Comparison of ENCODE assay signal across 26 mouse cellular contexts in genomic region chr16:70524273-70524672, GRCm38 (mm10).
A peak's percentile ranks its signal among the peaks of the same experiment; 100 is the strongest.
DNase-seq lines count a peak whose midpoint lies in the region; ATAC-seq and TF ChIP-seq lines count a peak whose summit lies in the region.
"Had no signal": no experiment of that assay in that cellular context is flagged by ENCODE, and none has a peak within 500 bp of the region (broad histone marks: within the 10 kb centered on the region; RNA-seq: fewer than 3 reads in every experiment).

No protein-coding gene starts in this region.

- H3K9me3 ChIP-seq in heart, postnatal 0 days (replicated peaks; ENCODE audit: control insufficient read depth, low read length) = no peaks in the 10 kb centered on the region
- no peaks in the 10 kb centered on the region for H3K9me3 ChIP-seq in limb, embryonic 14.5 days (ENCODE audit: control insufficient read depth, low read length)
- H3K9me3 ChIP-seq in limb, embryonic 10.5 days (replicated peaks) = no peaks in the 10 kb centered on the region
- H3K9me3 ChIP-seq in hindbrain, postnatal 0 days (ENCODE audit: low read length) = no peaks in the 10 kb centered on the region
- H3K9me3 ChIP-seq: embryonic facial prominence, embryonic 10.5 days; embryonic facial prominence, embryonic 12.5 days; forebrain, embryonic 13.5 days; forebrain, embryonic 15.5 days; G1E had no signal

- no peak for TF ChIP-seq CTCF in heart, postnatal 0 days (IDR thresholded peaks at IDR 0.05; ENCODE audit: low read depth)
- TF ChIP-seq CTCF in heart, adult 2 months (IDR thresholded peaks at IDR 0.05) = no peak
- no peak for TF ChIP-seq CTCF in hindbrain, postnatal 0 days (IDR thresholded peaks at IDR 0.05; ENCODE audit: low read depth)

- no peaks in the 10 kb centered on the region for H3K79me2 ChIP-seq in heart, adult 2 months (replicated peaks; ENCODE audit: control insufficient read depth, insufficient read depth, low read length)

- peak; percentile 71; the same call in 1 of the 2 replicates for ATAC-seq in heart, postnatal 0 days (ENCODE audit: insufficient read depth, low read depth)
- no peak for ATAC-seq in limb, embryonic 14.5 days (ENCODE audit: low FRiP score, low read depth)
- no peak for ATAC-seq in hindbrain, postnatal 0 days
- ATAC-seq: activated CD4-positive, CD25-positive, alpha-beta regulatory T cell, adult 4 months; CD4-positive, CD25-positive, alpha-beta regulatory T cell, adult 4 months; forebrain, embryonic 13.5 days; forebrain, embryonic 15.5 days; forebrain, postnatal 0 days had no signal

- no peak for TF ChIP-seq EP300 in heart, postnatal 0 days (IDR thresholded peaks at IDR 0.05; ENCODE audit: low read depth)
- no peak for TF ChIP-seq EP300 in heart, adult 2 months (IDR thresholded peaks at IDR 0.05; ENCODE audit: insufficient read depth, low read depth, low read length)

- no peak overlapping the region for H3K9ac ChIP-seq in heart, postnatal 0 days (replicated peaks; ENCODE audit: low read depth, low read length)
- H3K9ac ChIP-seq in heart, adult 2 months (ENCODE audit: low read depth, low read length) = no peak overlapping the region
- H3K9ac ChIP-seq in limb, embryonic 14.5 days (ENCODE audit: low read depth, low read length, severe bottlenecking) = no peak overlapping the region
- no peak overlapping the region for H3K9ac ChIP-seq in hindbrain, postnatal 0 days (replicated peaks; ENCODE audit: low read length)
- H3K9ac ChIP-seq: embryonic facial prominence, embryonic 12.5 days; forebrain, embryonic 13.5 days; forebrain, embryonic 15.5 days; forebrain, postnatal 0 days had no signal

- intact Hi-C loops in heart, adult 2 months (cut with DNase I) = no loop called here
- intact Hi-C loops in gastrocnemius, postnatal 14 days (cut with DNase I; ENCODE audit: low total_unique reads) = no loop called here

- no peak overlapping the region for H3K27ac ChIP-seq in heart, postnatal 0 days (ENCODE audit: low read depth)
- no peak overlapping the region for H3K27ac ChIP-seq in heart, adult 2 months
- no peak overlapping the region for H3K27ac ChIP-seq in limb, embryonic 14.5 days (replicated peaks; ENCODE audit: low read depth, low read length)
- H3K27ac ChIP-seq in limb, embryonic 10.5 days = no peak overlapping the region
- no peak overlapping the region for H3K27ac ChIP-seq in hindbrain, postnatal 0 days
- H3K27ac ChIP-seq: embryonic facial prominence, embryonic 10.5 days; embryonic facial prominence, embryonic 12.5 days; forebrain, embryonic 13.5 days; forebrain, embryonic 15.5 days had no signal

- no peaks in the 10 kb centered on the region for H3K36me3 ChIP-seq in heart, postnatal 0 days (replicated peaks; ENCODE audit: control insufficient read depth, insufficient read depth, low read length)
- H3K36me3 ChIP-seq in heart, adult 2 months (ENCODE audit: control insufficient read depth, insufficient read depth, low read length) = no peaks in the 10 kb centered on the region
- H3K36me3 ChIP-seq in limb, embryonic 14.5 days (ENCODE audit: control insufficient read depth, insufficient read depth, low read length) = no peaks in the 10 kb centered on the region
- H3K36me3 ChIP-seq in limb, embryonic 10.5 days = no peaks in the 10 kb centered on the region
- no peaks in the 10 kb centered on the region for H3K36me3 ChIP-seq in hindbrain, postnatal 0 days (ENCODE audit: insufficient read depth, low read length)
- H3K36me3 ChIP-seq: embryonic facial prominence, embryonic 10.5 days; embryonic facial prominence, embryonic 12.5 days; forebrain, embryonic 15.5 days had no signal

- 60% methylated on average over 4 of the region's 4 CpGs for WGBS in heart, postnatal 0 days
- WGBS in heart, adult 2 months = 87% methylated on average over 4 of the region's 4 CpGs
- WGBS in limb, embryonic 14.5 days = 69% methylated on average over 4 of the region's 4 CpGs
- 92% methylated on average over 4 of the region's 4 CpGs for WGBS in limb, embryonic 10.5 days
- WGBS in hindbrain, postnatal 0 days = 86% methylated on average over 4 of the region's 4 CpGs

- no peaks in the 10 kb centered on the region for H3K27me3 ChIP-seq in heart, postnatal 0 days (ENCODE audit: control insufficient read depth, insufficient read depth, low read length)
- H3K27me3 ChIP-seq in heart, adult 2 months (ENCODE audit: control insufficient read depth, insufficient read depth, low read length) = no peaks in the 10 kb centered on the region
- H3K27me3 ChIP-seq in limb, embryonic 14.5 days (ENCODE audit: control insufficient read depth, insufficient read depth, low read length) = no peaks in the 10 kb centered on the region
- H3K27me3 ChIP-seq in limb, embryonic 10.5 days (ENCODE audit: low read depth, poor library complexity, severe bottlenecking) = no peaks in the 10 kb centered on the region
- no peaks in the 10 kb centered on the region for H3K27me3 ChIP-seq in hindbrain, postnatal 0 days (ENCODE audit: insufficient read depth, low read length)
- H3K27me3 ChIP-seq: CH12.LX; embryonic facial prominence, embryonic 12.5 days; forebrain, embryonic 13.5 days; forebrain, embryonic 15.5 days had no signal

- peaks cover 2% of the 10 kb centered on the region; the same call in 1 of the 2 replicates for H3K4me1 ChIP-seq in heart, postnatal 0 days (ENCODE audit: control insufficient read depth, insufficient read depth)
- H3K4me1 ChIP-seq in heart, adult 2 months (ENCODE audit: control insufficient read depth, insufficient read depth, low read length) = no peaks in the 10 kb centered on the region
- H3K4me1 ChIP-seq in limb, embryonic 14.5 days (ENCODE audit: control insufficient read depth, insufficient read depth, low read length) = no peaks in the 10 kb centered on the region
- peaks cover 4% of the 10 kb centered on the region; the same call in 1 of the 2 replicates for H3K4me1 ChIP-seq in limb, embryonic 10.5 days
- H3K4me1 ChIP-seq in hindbrain, postnatal 0 days (ENCODE audit: insufficient read depth, low read length) = no peaks in the 10 kb centered on the region
- H3K4me1 ChIP-seq: embryonic facial prominence, embryonic 10.5 days; embryonic facial prominence, embryonic 12.5 days had no signal

- H3K4me2 ChIP-seq in heart, postnatal 0 days (ENCODE audit: low read depth, low read length) = no peak overlapping the region
- H3K4me2 ChIP-seq in limb, embryonic 14.5 days (replicated peaks; ENCODE audit: low read depth, low read length, severe bottlenecking) = no peak overlapping the region
- no peak overlapping the region for H3K4me2 ChIP-seq in hindbrain, postnatal 0 days (ENCODE audit: low read depth, low read length)
- H3K4me2 ChIP-seq: embryonic facial prominence, embryonic 12.5 days; forebrain, embryonic 15.5 days had no signal

- H3K4me3 ChIP-seq in heart, postnatal 0 days (ENCODE audit: low read depth, low read length) = no peak overlapping the region
- H3K4me3 ChIP-seq in heart, adult 2 months = no peak overlapping the region
- H3K4me3 ChIP-seq in limb, embryonic 14.5 days (replicated peaks; ENCODE audit: low read length) = no peak overlapping the region
- H3K4me3 ChIP-seq in limb, embryonic 10.5 days = no peak overlapping the region
- H3K4me3 ChIP-seq in hindbrain, postnatal 0 days (ENCODE audit: low read length) = no peak overlapping the region
- H3K4me3 ChIP-seq: embryonic facial prominence, embryonic 10.5 days; embryonic facial prominence, embryonic 12.5 days; forebrain, embryonic 13.5 days; forebrain, embryonic 15.5 days had no signal

- DNase-seq in heart, postnatal 0 days (ENCODE audit: low spot score) = no peak
- DNase-seq in heart, adult 2 months = no peak
- DNase-seq in limb, embryonic 14.5 days (ENCODE audit: low spot score) = peak; percentile 9
- DNase-seq in limb, embryonic 10.5 days (ENCODE audit: low spot score) = no peak
- peak; percentile 5 for DNase-seq in 3T3-L1 (ENCODE audit: low read depth, low spot score)
- peak; percentile 31 for DNase-seq in Muller cell, postnatal 12 days (ENCODE audit: inconsistent ontology term)
- DNase-seq in hindbrain, postnatal 0 days (ENCODE audit: low spot score) = no peak
- no peak for DNase-seq in gastrocnemius, postnatal 14 days
- DNase-seq: adrenal gland, adult 8-10 months; adrenal gland, postnatal 14 days; adrenal gland, postnatal 36 days; B cell, adult 2 months; cerebellum, adult 11-12 months; cerebellum, adult 2 months; cerebellum, adult 9-10 months; cerebellum, postnatal 10 days; cerebellum, postnatal 25 days; forebrain, postnatal 0 days had no signal

- no peak for TF ChIP-seq POLR2A in heart, adult 2 months (IDR thresholded peaks at IDR 0.05; ENCODE audit: insufficient read depth, low read depth, low read length)
- no peak for TF ChIP-seq POLR2A in limb, embryonic 14.5 days (IDR thresholded peaks at IDR 0.05; ENCODE audit: borderline replicate concordance, extremely low read depth, insufficient read depth, insufficient read length)

Comparison
In these comparisons a context has a peak if more than half of its experiments do, and no peak if none do; other contexts are left out.
1. DNase-seq: peak in limb, embryonic 14.5 days (single experiment), 3T3-L1 (single experiment) and Muller cell, postnatal 12 days (single experiment); none in heart, postnatal 0 days (single experiment), heart, adult 2 months (0 of 2), limb, embryonic 10.5 days (single experiment), hindbrain, postnatal 0 days (single experiment) and gastrocnemius, postnatal 14 days (single experiment).